Mouse (Mus musculus): ENCODE results near the gene Clock. TPM values are rescaled to one million over a fixed set of nuclear protein-coding genes. Genes with fewer than 3 reads are reported as not detected.

The Clock gene
- polyA plus RNA-seq, 1 experiment, result 21.9 TPM

DNA sequence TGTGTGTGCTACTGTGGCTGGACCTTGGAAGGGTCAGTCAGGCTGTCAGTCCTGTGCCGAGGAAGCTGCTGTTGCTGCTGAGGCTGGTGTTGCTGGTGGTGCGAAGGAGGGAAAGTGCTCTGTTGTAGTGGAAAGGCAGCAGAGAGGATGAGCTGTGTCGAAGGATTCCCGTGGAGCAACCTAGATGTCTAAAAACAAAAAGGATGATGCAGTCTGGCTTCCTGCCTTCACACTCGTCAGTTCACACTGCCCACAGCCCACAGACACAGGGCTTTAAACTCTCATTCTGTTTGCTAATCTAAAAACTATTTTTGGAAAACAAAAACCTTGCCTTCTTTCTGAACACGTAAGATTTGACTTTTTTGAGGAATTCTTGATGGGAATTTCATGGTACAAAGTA, 87.9 kb downstream of the Clock start:
- no peak overlapping the region for H3K4me3 ChIP-seq (ENCODE audit: insufficient read depth, low read depth, low read length)
- H3K4me1 ChIP-seq (ENCODE audit: control insufficient read depth, insufficient read depth, insufficient read length, low read length), result no peaks in the 10 kb centered on the region
- H3K27ac ChIP-seq (replicated peaks; ENCODE audit: low read depth, low read length), result peak overlapping the region; percentile 15; the same call in 1 of the 2 replicates

DNA sequence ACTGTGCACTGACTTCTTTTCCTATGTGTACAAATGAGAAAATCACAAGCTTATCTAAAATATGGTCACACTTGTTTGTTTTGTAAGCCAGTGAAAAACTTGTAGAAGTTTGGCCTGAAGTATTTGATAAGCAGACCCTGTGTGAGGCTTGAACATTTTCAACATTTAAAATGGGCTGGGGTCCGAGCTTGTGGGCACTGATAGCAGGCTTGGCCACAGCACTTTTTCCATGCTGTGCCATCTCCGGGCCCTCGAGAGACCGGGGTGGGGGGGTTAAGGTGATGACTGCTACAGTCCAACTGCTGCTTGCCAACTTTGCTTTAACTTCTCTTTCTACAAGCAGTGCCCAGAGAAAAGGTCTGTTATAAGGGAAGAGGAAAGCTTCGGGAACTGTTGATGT, 96.5 kb downstream of the Clock start:
- Histone ChIP-seq H3K4me1 (ENCODE audit: control insufficient read depth, insufficient read depth, insufficient read length, low read length) (no peaks in the 10 kb centered on the region), H3K27ac (replicated peaks; ENCODE audit: low read depth, low read length) (no peak overlapping the region), H3K4me3 (ENCODE audit: insufficient read depth, low read depth, low read length) (no peak overlapping the region)

GRCm38 (mm10) chr5:76205886-76206285, 98.7 kb downstream of the Clock start:
- Histone ChIP-seq H3K4me3 (ENCODE audit: insufficient read depth, low read depth, low read length) (no peak overlapping the region), H3K4me1 (ENCODE audit: control insufficient read depth, insufficient read depth, insufficient read length, low read length) (no peaks in the 10 kb centered on the region; the same call in 1 of the 2 replicates), H3K27ac (replicated peaks; ENCODE audit: low read depth, low read length) (no peak overlapping the region)

DNA sequence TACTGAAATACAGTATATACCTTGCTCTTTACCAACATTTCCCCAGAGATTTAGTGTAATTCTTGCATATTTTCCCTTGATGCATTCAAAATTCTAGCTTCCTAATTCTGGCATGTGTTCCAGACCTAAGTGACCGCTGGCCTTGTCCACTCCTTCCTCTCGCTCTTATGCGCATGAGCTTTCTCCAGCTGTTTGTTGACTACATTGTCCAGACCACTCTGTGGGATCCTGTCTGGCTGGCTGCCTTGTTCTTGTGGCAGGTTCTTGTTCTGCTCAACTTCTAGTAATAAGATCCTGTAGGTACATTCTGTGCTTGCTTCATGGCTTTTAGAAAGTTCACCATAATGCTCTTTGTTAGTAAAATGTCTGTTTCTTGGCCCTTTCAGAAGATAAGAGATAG, 101.4 kb downstream of the Clock start:
- Histone ChIP-seq H3K27ac (replicated peaks; ENCODE audit: low read depth, low read length) (no peak overlapping the region), H3K4me1 (ENCODE audit: control insufficient read depth, insufficient read depth, insufficient read length, low read length) (no peaks in the 10 kb centered on the region; the same call in 1 of the 2 replicates), H3K4me3 (ENCODE audit: insufficient read depth, low read depth, low read length) (no peak overlapping the region)

- no peak overlapping the region for H3K27ac ChIP-seq (replicated peaks; ENCODE audit: low read depth, low read length)
- H3K4me1 ChIP-seq (ENCODE audit: control insufficient read depth, insufficient read depth, insufficient read length, low read length), result no peaks in the 10 kb centered on the region; the same call in 1 of the 2 replicates
- H3K4me3 ChIP-seq (ENCODE audit: insufficient read depth, low read depth, low read length), result no peak overlapping the region
Observed at GRCm38 (mm10) chr5:76199346-76199745, 105.2 kb downstream of the Clock start.

GRCm38 (mm10) chr5:76194377-76194945, 110.1 kb downstream of the Clock start:
- no peak overlapping the region for H3K4me3 ChIP-seq (ENCODE audit: insufficient read depth, low read depth, low read length)
- no peak overlapping the region for H3K27ac ChIP-seq (replicated peaks; ENCODE audit: low read depth, low read length)
- H3K4me1 ChIP-seq (ENCODE audit: control insufficient read depth, insufficient read depth, insufficient read length, low read length), result peaks cover 5% of the 10 kb centered on the region; the same call in 1 of the 2 replicates

GRCm38 (mm10) chr5:76193075-76193474, 111.5 kb downstream of the Clock start:
- Histone ChIP-seq H3K4me1 (ENCODE audit: control insufficient read depth, insufficient read depth, insufficient read length, low read length) (peaks cover 5% of the 10 kb centered on the region; the same call in 1 of the 2 replicates), H3K4me3 (ENCODE audit: insufficient read depth, low read depth, low read length) (no peak overlapping the region)

DNA sequence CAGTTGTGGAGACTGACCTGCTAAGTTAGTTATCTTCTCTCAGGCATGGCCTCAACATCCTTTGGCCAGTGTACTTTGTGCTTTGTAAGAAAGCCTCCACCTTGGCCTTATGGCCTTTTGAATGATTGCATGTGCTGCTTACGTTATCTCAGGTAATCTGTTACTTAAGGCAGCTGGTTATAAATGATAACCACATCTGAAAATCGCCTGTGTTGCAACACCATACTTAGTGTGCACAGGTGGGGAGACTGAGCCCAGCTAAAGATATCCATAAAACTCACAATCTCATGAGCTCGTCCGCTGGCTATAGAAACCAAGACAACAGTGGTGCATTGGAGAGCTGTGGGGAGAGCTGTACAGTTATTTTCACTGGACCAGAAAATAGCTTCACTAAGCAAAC, 114.0 kb downstream of the Clock start:
- Histone ChIP-seq H3K4me1 (ENCODE audit: control insufficient read depth, insufficient read depth, insufficient read length, low read length) (peaks cover 5% of the 10 kb centered on the region; the same call in 1 of the 2 replicates), H3K27ac (replicated peaks; ENCODE audit: low read depth, low read length) (no peak overlapping the region), H3K4me3 (ENCODE audit: insufficient read depth, low read depth, low read length) (no peak overlapping the region)

More at GRCm38 (mm10) chr5:76193075-76193474, 111.5 kb downstream of the Clock start:
- no peak overlapping the region for H3K27ac ChIP-seq (replicated peaks; ENCODE audit: low read depth, low read length)

- H3K27ac ChIP-seq (replicated peaks; ENCODE audit: low read depth, low read length), result no peak overlapping the region
- H3K4me3 ChIP-seq (ENCODE audit: insufficient read depth, low read depth, low read length), result no peak overlapping the region
- H3K4me1 ChIP-seq (ENCODE audit: control insufficient read depth, insufficient read depth, insufficient read length, low read length), result peaks cover 3% of the 10 kb centered on the region; the same call in 1 of the 2 replicates
Observed at GRCm38 (mm10) chr5:76187885-76188284, 116.7 kb downstream of the Clock start.

DNA sequence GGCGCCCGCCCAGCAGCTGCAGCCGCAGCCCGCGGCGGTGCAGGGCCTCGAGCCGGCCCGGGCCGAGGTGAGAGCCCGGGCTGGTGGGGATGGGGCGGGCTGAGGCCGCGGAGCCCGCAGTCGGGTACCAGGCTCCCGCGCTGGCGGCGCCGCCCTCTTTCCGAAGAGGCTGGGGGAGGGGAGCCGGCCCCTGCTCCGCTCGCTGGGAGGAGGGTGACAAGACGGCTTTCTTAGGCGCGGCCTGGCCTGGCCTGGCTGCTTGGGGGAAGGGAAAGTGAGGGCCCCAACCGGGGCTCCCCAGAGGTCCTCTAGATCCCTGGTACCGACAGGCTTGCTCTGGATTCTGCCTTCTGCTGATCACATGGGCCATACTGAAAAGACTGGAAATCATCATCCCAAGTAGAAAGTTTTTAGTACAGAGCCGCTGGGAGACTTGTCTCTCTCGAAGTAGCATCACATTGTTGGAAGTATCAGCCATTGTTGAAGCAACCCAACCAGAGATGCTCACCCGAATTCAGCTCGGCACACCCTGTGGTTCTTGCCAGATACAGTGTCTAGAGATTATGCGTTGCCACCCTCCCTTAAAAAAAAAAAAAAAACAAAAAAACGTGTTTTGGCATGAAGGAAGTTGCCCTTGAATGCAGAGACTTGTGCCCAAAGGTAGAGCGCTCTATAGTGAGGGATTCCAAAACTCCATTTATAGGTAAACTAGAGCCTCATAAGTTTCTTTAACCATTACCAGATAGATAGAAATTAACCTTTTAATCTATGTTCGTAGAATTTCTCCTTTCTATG, 120.1 kb downstream of the Clock start:
- Histone ChIP-seq H3K4me1 (ENCODE audit: control insufficient read depth, insufficient read depth, insufficient read length, low read length) (no peaks in the 10 kb centered on the region), H3K4me3 (ENCODE audit: insufficient read depth, low read depth, low read length) (peak overlapping the region; percentile 86), H3K27ac (replicated peaks; ENCODE audit: low read depth, low read length) (peak overlapping the region; percentile 21; the same call in 1 of the 2 replicates)

GRCm38 (mm10) chr5:76183750-76184261, 120.8 kb downstream of the Clock start, which contains the start of gene Tmem165:
Gene Tmem165 (plus strand): TSS chr5:76183880.
- Histone ChIP-seq H3K27ac (replicated peaks; ENCODE audit: low read depth, low read length) (peak within 1 kb of the TSS; percentile 21), H3K4me1 (ENCODE audit: control insufficient read depth, insufficient read depth, insufficient read length, low read length) (no peaks in the 10 kb centered on the region)

DNA sequence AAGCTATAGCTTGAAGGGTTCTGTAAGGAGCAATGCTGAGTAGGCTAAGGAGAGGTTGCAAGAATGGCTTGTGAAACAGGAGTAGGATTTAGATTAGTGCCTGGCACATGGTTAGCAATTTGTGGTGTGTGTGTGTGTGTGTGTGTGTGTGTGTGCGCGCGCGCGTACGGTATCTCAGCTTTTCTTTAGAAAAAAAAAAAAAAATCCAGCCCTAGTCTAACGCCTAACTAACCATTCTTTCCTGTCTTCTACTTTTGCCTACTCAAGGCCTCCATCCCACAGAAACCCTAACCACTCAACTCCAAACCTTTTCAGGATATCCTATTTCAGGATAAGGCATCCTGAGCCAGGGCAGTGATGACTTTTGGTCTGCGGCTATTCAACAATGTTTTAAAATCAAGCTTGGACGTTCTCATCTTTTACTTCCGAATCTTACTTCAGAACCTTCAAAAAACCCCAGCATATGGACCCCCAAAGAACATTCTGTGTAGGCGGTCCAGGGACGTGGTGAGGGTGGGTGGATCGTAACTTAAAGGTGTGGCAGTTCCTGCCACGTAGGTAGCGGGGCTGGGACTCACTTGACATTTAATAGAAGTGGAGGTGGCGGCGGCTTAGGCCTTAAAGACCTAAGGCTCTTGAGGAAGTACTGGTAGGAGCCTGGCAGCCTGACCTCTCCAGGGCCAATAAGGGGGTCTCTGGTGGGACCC, 121.4 kb downstream of the Clock start:
- no peaks in the 10 kb centered on the region for H3K4me1 ChIP-seq (ENCODE audit: control insufficient read depth, insufficient read depth, insufficient read length, low read length)
- H3K27ac ChIP-seq (replicated peaks; ENCODE audit: low read depth, low read length), result peak overlapping the region; percentile 20; the same call in 1 of the 2 replicates
- H3K4me3 ChIP-seq (ENCODE audit: insufficient read depth, low read depth, low read length), result peak overlapping the region; percentile 86

More at GRCm38 (mm10) chr5:76183750-76184261, 120.8 kb downstream of the Clock start, which contains the start of gene Tmem165:
- peak within 1 kb of the TSS; percentile 86 for H3K4me3 ChIP-seq (ENCODE audit: insufficient read depth, low read depth, low read length)

GRCm38 (mm10) chr5:76182326-76182725, 122.3 kb downstream of the Clock start:
- H3K4me3 ChIP-seq (ENCODE audit: insufficient read depth, low read depth, low read length), result no peak overlapping the region
- no peak overlapping the region for H3K27ac ChIP-seq (replicated peaks; ENCODE audit: low read depth, low read length)
- H3K4me1 ChIP-seq (ENCODE audit: control insufficient read depth, insufficient read depth, insufficient read length, low read length), result no peaks in the 10 kb centered on the region

- no peak overlapping the region for H3K4me3 ChIP-seq (ENCODE audit: insufficient read depth, low read depth, low read length)
- no peaks in the 10 kb centered on the region for H3K4me1 ChIP-seq (ENCODE audit: control insufficient read depth, insufficient read depth, insufficient read length, low read length)
- H3K27ac ChIP-seq (replicated peaks; ENCODE audit: low read depth, low read length), result no peak overlapping the region
Observed at GRCm38 (mm10) chr5:76179791-76180190, 124.8 kb downstream of the Clock start.

- no peak overlapping the region for H3K4me3 ChIP-seq (ENCODE audit: insufficient read depth, low read depth, low read length)
- H3K4me1 ChIP-seq (ENCODE audit: control insufficient read depth, insufficient read depth, insufficient read length, low read length), result no peaks in the 10 kb centered on the region
- H3K27ac ChIP-seq (replicated peaks; ENCODE audit: low read depth, low read length), result no peak overlapping the region
Observed at GRCm38 (mm10) chr5:76179171-76179570, 125.4 kb downstream of the Clock start.

Data from brown adipose tissue, adult 24 weeks (tissue).